8 mouse cellular contexts compared by ENCODE assay signal in genomic region chr3:145118254-145119001, GRCm38 (mm10). TPM values are rescaled to one million over a fixed set of nuclear protein-coding genes. Genes with fewer than 3 reads are reported as not detected.
A peak's percentile ranks its signal among the peaks of the same experiment; 100 is the strongest.
DNase-seq lines count a peak whose midpoint lies in the region; ATAC-seq and TF ChIP-seq lines count a peak whose summit lies in the region.

Odf2l (plus strand) TSS chr3:145118588.

- H3ac ChIP-seq in C2C12 (ENCODE audit: control insufficient read depth, insufficient read length, low read depth) = peak within 1 kb of the TSS; percentile 91

- whole genome bisulfite sequencing in heart, embryonic 12.5 days = under 1% methylated on average over 57 of the region's 57 CpGs
- WGBS in kidney, postnatal 0 days = under 1% methylated on average over 53 of the region's 57 CpGs
- under 1% methylated on average over 57 of the region's 57 CpGs for WGBS in liver, embryonic 11.5 days
- WGBS in stomach, embryonic 14.5 days = under 1% methylated on average over 57 of the region's 57 CpGs

- peak; percentile 99 for ATAC-seq in heart, embryonic 12.5 days (ENCODE audit: insufficient number of reproducible peaks, low FRiP score)
- ATAC-seq in kidney, postnatal 0 days (replicated peaks; ENCODE audit: low FRiP score, low read depth) = peak; percentile 99
- ATAC-seq in liver, embryonic 11.5 days (replicated peaks; ENCODE audit: low FRiP score) = peak; percentile 96
- ATAC-seq in stomach, embryonic 14.5 days (ENCODE audit: insufficient number of reproducible peaks, insufficient read depth, low FRiP score, low read depth) = peak; percentile 98

- H3K4me3 ChIP-seq in C2C12 (ENCODE audit: insufficient read depth, poor library complexity, severe bottlenecking) = peak within 1 kb of the TSS; percentile 63
- peak within 1 kb of the TSS; percentile 85 for H3K4me3 ChIP-seq in erythroblast, embryonic 14.5 days (replicated peaks)
- peak within 1 kb of the TSS; percentile 78 for H3K4me3 ChIP-seq in heart, embryonic 12.5 days
- peak within 1 kb of the TSS; percentile 83 for H3K4me3 ChIP-seq in kidney, postnatal 0 days (replicated peaks; ENCODE audit: low read depth, low read length)
- peak within 1 kb of the TSS; percentile 81 for H3K4me3 ChIP-seq in liver, embryonic 11.5 days (ENCODE audit: low read depth, low read length)
- peak within 1 kb of the TSS; percentile 66 for H3K4me3 ChIP-seq in stomach, embryonic 14.5 days (ENCODE audit: low read depth, low read length)

- no peaks in the 10 kb centered on the region for H3K27me3 ChIP-seq in C2C12 (ENCODE audit: control insufficient read depth, insufficient read depth, insufficient read length)
- no peaks in the 10 kb centered on the region for H3K27me3 ChIP-seq in erythroblast, embryonic 14.5 days (ENCODE audit: control insufficient read depth)
- H3K27me3 ChIP-seq in heart, embryonic 12.5 days (replicated peaks) = no peaks in the 10 kb centered on the region
- H3K27me3 ChIP-seq in kidney, postnatal 0 days (ENCODE audit: insufficient read depth, low read length) = no peaks in the 10 kb centered on the region
- no peaks in the 10 kb centered on the region for H3K27me3 ChIP-seq in liver, embryonic 11.5 days (replicated peaks; ENCODE audit: control insufficient read depth, insufficient read depth, low read length)
- no peaks in the 10 kb centered on the region for H3K27me3 ChIP-seq in stomach, embryonic 14.5 days (ENCODE audit: control insufficient read depth, insufficient read depth, low read length)

- peak within 1 kb of the TSS; percentile 79 for H3K4me2 ChIP-seq in heart, embryonic 12.5 days
- peak within 1 kb of the TSS; percentile 78 for H3K4me2 ChIP-seq in kidney, postnatal 0 days (ENCODE audit: low read length)
- H3K4me2 ChIP-seq in liver, embryonic 11.5 days = peak within 1 kb of the TSS; percentile 84
- H3K4me2 ChIP-seq in stomach, embryonic 14.5 days (replicated peaks; ENCODE audit: low read depth, low read length) = peak within 1 kb of the TSS; percentile 75

- DNase-seq in brain, embryonic 14.5 days (ENCODE audit: low read depth) = peak; percentile 99
- peak; percentile 97 for DNase-seq in kidney, postnatal 0 days (ENCODE audit: low spot score)
- DNase-seq in liver, embryonic 11.5 days (ENCODE audit: low spot score) = peak; percentile 97
- peak; percentile 98 for DNase-seq in naive thymus-derived CD4-positive, alpha-beta T cell, adult 2 months (ENCODE audit: low read depth)

- H3K36me3 ChIP-seq in C2C12 (ENCODE audit: control insufficient read depth, insufficient read depth) = no peaks in the 10 kb centered on the region
- H3K36me3 ChIP-seq in erythroblast, embryonic 14.5 days (ENCODE audit: control insufficient read depth) = no peaks in the 10 kb centered on the region
- no peaks in the 10 kb centered on the region for H3K36me3 ChIP-seq in heart, embryonic 12.5 days
- H3K36me3 ChIP-seq in kidney, postnatal 0 days (ENCODE audit: insufficient read depth, low read length) = no peaks in the 10 kb centered on the region
- no peaks in the 10 kb centered on the region for H3K36me3 ChIP-seq in liver, embryonic 11.5 days (ENCODE audit: control insufficient read depth, insufficient read depth, low read length)
- no peaks in the 10 kb centered on the region for H3K36me3 ChIP-seq in stomach, embryonic 14.5 days (ENCODE audit: control insufficient read depth, insufficient read depth, low read length)

- H3K27ac ChIP-seq in heart, embryonic 12.5 days (ENCODE audit: poor library complexity, severe bottlenecking) = peak within 1 kb of the TSS; percentile 97
- H3K27ac ChIP-seq in kidney, postnatal 0 days = peak within 1 kb of the TSS; percentile 99
- peak within 1 kb of the TSS; percentile 92 for H3K27ac ChIP-seq in liver, embryonic 11.5 days (ENCODE audit: low read depth, low read length)
- peak within 1 kb of the TSS; percentile 98 for H3K27ac ChIP-seq in stomach, embryonic 14.5 days (ENCODE audit: low read length)

- TF ChIP-seq CTCF in C2C12 (IDR thresholded peaks at IDR 0.05; ENCODE audit: control insufficient read depth, insufficient read depth, insufficient read length) = no peak
- TF ChIP-seq CTCF in brain, embryonic 14.5 days (IDR thresholded peaks at IDR 0.05; ENCODE audit: borderline replicate concordance, extremely low read depth, insufficient read depth, insufficient read length) = no peak
- TF ChIP-seq CTCF in kidney, postnatal 0 days (IDR thresholded peaks at IDR 0.05; ENCODE audit: low read depth) = no peak

- peak; percentile 64; the same call in 1 of the 2 replicates for TF ChIP-seq POLR2A in brain, embryonic 14.5 days (IDR thresholded peaks at IDR 0.05; ENCODE audit: borderline replicate concordance, extremely low read depth, insufficient read depth, insufficient read length, poor library complexity, severe bottlenecking)

- H3K9me3 ChIP-seq in erythroblast, embryonic 14.5 days (ENCODE audit: control insufficient read depth, low read length) = no peaks in the 10 kb centered on the region
- H3K9me3 ChIP-seq in heart, embryonic 12.5 days (replicated peaks) = no peaks in the 10 kb centered on the region
- no peaks in the 10 kb centered on the region for H3K9me3 ChIP-seq in kidney, postnatal 0 days (replicated peaks; ENCODE audit: low read length)
- H3K9me3 ChIP-seq in liver, embryonic 11.5 days (ENCODE audit: control insufficient read depth, low read length) = no peaks in the 10 kb centered on the region
- no peaks in the 10 kb centered on the region for H3K9me3 ChIP-seq in stomach, embryonic 14.5 days (ENCODE audit: control insufficient read depth, low read depth, low read length)

- peaks cover 19% of the 10 kb centered on the region for H3K79me2 ChIP-seq in C2C12 (ENCODE audit: control insufficient read depth, insufficient read depth)

- peak within 1 kb of the TSS; percentile 85 for H3K9ac ChIP-seq in heart, embryonic 12.5 days
- H3K9ac ChIP-seq in kidney, postnatal 0 days (ENCODE audit: low read depth, low read length) = peak within 1 kb of the TSS; percentile 91
- peak within 1 kb of the TSS; percentile 73 for H3K9ac ChIP-seq in liver, embryonic 11.5 days (ENCODE audit: low read depth, low read length)
- H3K9ac ChIP-seq in stomach, embryonic 14.5 days (replicated peaks; ENCODE audit: low read depth, low read length) = peak within 1 kb of the TSS; percentile 77

- H3K79me3 ChIP-seq in C2C12 (ENCODE audit: low read depth) = peaks cover 6% of the 10 kb centered on the region

- H3K4me1 ChIP-seq in erythroblast, embryonic 14.5 days (ENCODE audit: control insufficient read depth) = peaks cover 29% of the 10 kb centered on the region
- 0 out of 2 replicates have a peak, but pooled peaks cover 8% of the 10 kb centered on the region for H3K4me1 ChIP-seq in heart, embryonic 12.5 days (replicated peaks)
- peaks cover 9% of the 10 kb centered on the region; the same call in 1 of the 2 replicates for H3K4me1 ChIP-seq in kidney, postnatal 0 days (replicated peaks; ENCODE audit: insufficient read depth, low read length)
- peaks cover 6% of the 10 kb centered on the region; the same call in 1 of the 2 replicates for H3K4me1 ChIP-seq in liver, embryonic 11.5 days (replicated peaks; ENCODE audit: control insufficient read depth, insufficient read depth, low read length)
- H3K4me1 ChIP-seq in stomach, embryonic 14.5 days (ENCODE audit: control insufficient read depth, insufficient read depth, low read length) = no peaks in the 10 kb centered on the region

TF ChIP-seq in C2C12, 6 proteins besides CTCF, POLR2A, EP300 and RAD21:
- TF ChIP-seq USF1 (IDR thresholded peaks at IDR 0.05; ENCODE audit: low read depth) = peak; percentile 6
- no peak for TF ChIP-seq MYOG (IDR thresholded peaks at IDR 0.05; ENCODE audit: control insufficient read depth, extremely low read depth, insufficient read length)

RNA-seq across cellular contexts. Expression of gene Odf2l, which starts in this region (rescaled TPM):
- 3.3 TPM for polyA plus RNA-seq in C2C12 (2012; fragmentation: generic; extraction: Trizol)
- polyA plus RNA-seq in brain, embryonic 14.5 days (2012; rRNA removed) = 18.6 and 22.5 TPM in 2 replicates
- polyA plus RNA-seq in erythroblast, embryonic 14.5 days (2012) = 0.08 and 0.21 TPM in 2 replicates
- polyA plus RNA-seq in heart, embryonic 12.5 days (2016; fragmentation: Nextera tagmentation; extraction: Ambion mirVana) = 13.0 and 15.6 TPM in 2 replicates
- 15.3 and 15.6 TPM in 2 replicates for polyA plus RNA-seq in kidney, postnatal 0 days (2015; fragmentation: Nextera tagmentation; extraction: Ambion mirVana)
- 18.7 and 19.5 TPM in 2 replicates for polyA plus RNA-seq in liver, embryonic 11.5 days (2014; fragmentation: Nextera tagmentation; extraction: Ambion mirVana)
- polyA plus RNA-seq in stomach, embryonic 14.5 days (2014; fragmentation: Nextera tagmentation; extraction: Ambion mirVana) = 22.3 and 23.4 TPM in 2 replicates

Comparison
In these comparisons a context has a peak if more than half of its experiments do, and no peak if none do; other contexts are left out.
1. Peak in every context shown above with its lines: DNase-seq, ATAC-seq, H3K4me3 ChIP-seq and H3K27ac ChIP-seq.